ENCODE assay signal across 12 mouse cellular contexts in the genomic region with DNA sequence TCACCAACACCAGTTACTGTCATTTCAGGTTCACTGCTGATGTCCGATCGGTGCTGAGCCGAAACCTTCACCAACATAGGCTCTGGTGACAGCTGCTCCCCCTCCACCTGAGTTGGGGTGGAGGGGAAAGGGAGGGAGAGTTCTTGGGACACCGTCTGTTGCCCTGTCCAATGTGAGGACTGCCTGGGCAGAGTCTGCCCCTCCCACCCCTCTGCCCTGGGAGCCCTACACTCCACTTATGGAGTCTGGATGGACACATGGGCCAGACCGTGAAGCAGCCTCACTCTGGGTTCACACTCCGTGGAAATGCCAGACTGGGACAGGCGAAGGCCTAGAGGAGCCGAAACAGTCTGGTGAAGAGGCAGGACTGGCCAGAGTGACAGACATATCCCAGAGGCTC. TPM values are rescaled to one million over a fixed set of nuclear protein-coding genes. Genes with fewer than 3 reads are reported as not detected.
A peak's percentile ranks its signal among the peaks of the same experiment; 100 is the strongest.
DNase-seq lines count a peak whose midpoint lies in the region; ATAC-seq and TF ChIP-seq lines count a peak whose summit lies in the region.
"Had no signal": no experiment of that assay in that cellular context is flagged by ENCODE, and none has a peak within 500 bp of the region (broad histone marks: within the 10 kb centered on the region; RNA-seq: fewer than 3 reads in every experiment).

No protein-coding gene starts in this region.

- H3K27me3 ChIP-seq in forebrain, embryonic 13.5 days, result no peaks in the 10 kb centered on the region
- no peaks in the 10 kb centered on the region for H3K27me3 ChIP-seq in forebrain, embryonic 11.5 days (ENCODE audit: control insufficient read depth, insufficient read depth, low read length)
- H3K27me3 ChIP-seq in kidney, postnatal 0 days (ENCODE audit: insufficient read depth, low read length), result no peaks in the 10 kb centered on the region
- no peaks in the 10 kb centered on the region for H3K27me3 ChIP-seq in liver, embryonic 11.5 days (replicated peaks; ENCODE audit: control insufficient read depth, insufficient read depth, low read length)

- no peak for TF ChIP-seq CTCF in kidney, postnatal 0 days (IDR thresholded peaks at IDR 0.05; ENCODE audit: low read depth)

- peak overlapping the region; percentile 94; the same call in 1 of the 2 replicates for H3K27ac ChIP-seq in forebrain, embryonic 13.5 days
- H3K27ac ChIP-seq in forebrain, embryonic 11.5 days (ENCODE audit: low read depth, low read length), result no peak overlapping the region
- peak overlapping the region; percentile 84; the same call in 1 of the 2 replicates for H3K27ac ChIP-seq in kidney, postnatal 0 days
- H3K27ac ChIP-seq in brown adipose tissue, adult 24 weeks (replicated peaks; ENCODE audit: low read depth, low read length), result peak overlapping the region; percentile 26; the same call in 1 of the 2 replicates
- peak overlapping the region; percentile 88; the same call in 1 of the 2 replicates for H3K27ac ChIP-seq in liver, embryonic 11.5 days (ENCODE audit: low read depth, low read length)

- peaks cover 23% of the 10 kb centered on the region for H3K4me1 ChIP-seq in forebrain, embryonic 13.5 days
- H3K4me1 ChIP-seq in forebrain, embryonic 11.5 days (replicated peaks; ENCODE audit: control insufficient read depth, insufficient read depth, low read length), result peaks cover 5% of the 10 kb centered on the region; the same call in 1 of the 2 replicates
- H3K4me1 ChIP-seq in kidney, postnatal 0 days (replicated peaks; ENCODE audit: insufficient read depth, low read length), result peaks cover 7% of the 10 kb centered on the region
- H3K4me1 ChIP-seq in brown adipose tissue, adult 24 weeks (ENCODE audit: control insufficient read depth, insufficient read depth, insufficient read length, low read length), result peaks cover 6% of the 10 kb centered on the region
- peaks cover 13% of the 10 kb centered on the region; the same call in 1 of the 2 replicates for H3K4me1 ChIP-seq in liver, embryonic 11.5 days (replicated peaks; ENCODE audit: control insufficient read depth, insufficient read depth, low read length)

- 0 out of 2 replicates have a peak overlapping the region, but pooled peaks have one; percentile 8 for H3K9ac ChIP-seq in forebrain, embryonic 13.5 days
- H3K9ac ChIP-seq in forebrain, embryonic 11.5 days (ENCODE audit: low read length), result no peak overlapping the region
- no peak overlapping the region for H3K9ac ChIP-seq in kidney, postnatal 0 days (ENCODE audit: low read depth, low read length)
- no peak overlapping the region for H3K9ac ChIP-seq in liver, embryonic 11.5 days (ENCODE audit: low read depth, low read length)

- H3K4me2 ChIP-seq in forebrain, embryonic 13.5 days, result no peak overlapping the region
- no peak overlapping the region for H3K4me2 ChIP-seq in forebrain, embryonic 11.5 days (ENCODE audit: low read depth, low read length, severe bottlenecking)
- H3K4me2 ChIP-seq in kidney, postnatal 0 days (ENCODE audit: low read length), result no peak overlapping the region
- H3K4me2 ChIP-seq in liver, embryonic 11.5 days, result no peak overlapping the region

- no peak for ATAC-seq in forebrain, embryonic 13.5 days
- ATAC-seq in forebrain, embryonic 11.5 days (replicated peaks; ENCODE audit: low FRiP score), result no peak
- no peak for ATAC-seq in kidney, postnatal 0 days (replicated peaks; ENCODE audit: low FRiP score, low read depth)
- ATAC-seq in liver, embryonic 11.5 days (replicated peaks; ENCODE audit: low FRiP score), result no peak
- ATAC-seq: activated CD4-positive, CD25-positive, alpha-beta regulatory T cell, adult 4 months had no signal

- intact Hi-C loops in left cerebral cortex, postnatal 25 days (cut with DNase I), result loop anchor here (1.0 kb wide), 1 partner anchor 10 kb away; no protein-coding TSS in a partner anchor

- WGBS in forebrain, embryonic 13.5 days, result 90% methylated on average over 8 of the region's 8 CpGs
- WGBS in forebrain, embryonic 11.5 days, result 87% methylated on average over 8 of the region's 8 CpGs
- WGBS in kidney, postnatal 0 days, result 83% methylated on average over 8 of the region's 8 CpGs
- 90% methylated on average over 8 of the region's 8 CpGs for WGBS in liver, embryonic 11.5 days

- H3K4me3 ChIP-seq in forebrain, embryonic 13.5 days, result no peak overlapping the region
- H3K4me3 ChIP-seq in forebrain, embryonic 11.5 days (ENCODE audit: low read depth, low read length), result no peak overlapping the region
- no peak overlapping the region for H3K4me3 ChIP-seq in kidney, postnatal 0 days (replicated peaks; ENCODE audit: low read depth, low read length)
- no peak overlapping the region for H3K4me3 ChIP-seq in brown adipose tissue, adult 24 weeks (ENCODE audit: insufficient read depth, low read depth, low read length)
- H3K4me3 ChIP-seq in liver, embryonic 11.5 days (ENCODE audit: low read depth, low read length), result no peak overlapping the region

- peaks cover 67% of the 10 kb centered on the region for H3K36me3 ChIP-seq in forebrain, embryonic 13.5 days (ENCODE audit: poor library complexity, severe bottlenecking)
- H3K36me3 ChIP-seq in forebrain, embryonic 11.5 days (ENCODE audit: control insufficient read depth, insufficient read depth, low read length), result peaks cover 12% of the 10 kb centered on the region; the same call in 1 of the 2 replicates
- H3K36me3 ChIP-seq in kidney, postnatal 0 days (ENCODE audit: insufficient read depth, low read length), result peaks cover 58% of the 10 kb centered on the region
- H3K36me3 ChIP-seq in liver, embryonic 11.5 days (ENCODE audit: control insufficient read depth, insufficient read depth, low read length), result peaks cover 39% of the 10 kb centered on the region

- H3K9me3 ChIP-seq in forebrain, embryonic 13.5 days (replicated peaks), result no peaks in the 10 kb centered on the region
- no peaks in the 10 kb centered on the region for H3K9me3 ChIP-seq in forebrain, embryonic 11.5 days (ENCODE audit: control insufficient read depth, low read length)
- no peaks in the 10 kb centered on the region for H3K9me3 ChIP-seq in kidney, postnatal 0 days (replicated peaks; ENCODE audit: low read length)
- no peaks in the 10 kb centered on the region for H3K9me3 ChIP-seq in liver, embryonic 11.5 days (ENCODE audit: control insufficient read depth, low read length)

- DNase-seq in forebrain, embryonic 11.5 days (ENCODE audit: low spot score), result no peak
- no peak for DNase-seq in kidney, postnatal 0 days (ENCODE audit: low spot score)
- no peak for DNase-seq in kidney, postnatal 4 days
- DNase-seq in liver, embryonic 11.5 days (ENCODE audit: low spot score), result no peak
- no peak for DNase-seq in left cerebral cortex, postnatal 25 days (ENCODE audit: low spot score in 2 of 2)
- DNase-seq in natural killer cell, adult 2 months (ENCODE audit: low spot score in 2 of 2), result no peak
- DNase-seq: cerebellum, adult 2 months; midbrain, embryonic 14.5 days; retina, postnatal 1 day had no signal

RNA-seq across cellular contexts. Expression of a gene that starts 1.0 kb away (rescaled TPM):
- polyA plus RNA-seq in forebrain, embryonic 13.5 days (2015; fragmentation: Nextera tagmentation; extraction: Ambion mirVana), result 598 and 670 TPM in 2 replicates
- 472 and 477 TPM in 2 replicates for polyA plus RNA-seq in forebrain, embryonic 11.5 days (2014; fragmentation: Nextera tagmentation; extraction: Ambion mirVana)
- 626 TPM in 2 replicates for polyA plus RNA-seq in kidney, postnatal 0 days (2015; fragmentation: Nextera tagmentation; extraction: Ambion mirVana)
- 576 and 663 TPM in 2 replicates for polyA plus RNA-seq in brown adipose tissue, adult 24 weeks (2012; ENCODE audit: insufficient read depth, insufficient read length, missing spikeins)
- polyA plus RNA-seq in liver, embryonic 11.5 days (2014; fragmentation: Nextera tagmentation; extraction: Ambion mirVana), result 302 and 311 TPM in 2 replicates
- total RNA-seq in left cerebral cortex, postnatal 25 days (2021), result 100 to 1,000 TPM; 217 to 218 TPM

RNA-seq across cellular contexts. Expression of a gene that starts 5.6 kb away (rescaled TPM):
- polyA plus RNA-seq in forebrain, embryonic 13.5 days (2015; fragmentation: Nextera tagmentation; extraction: Ambion mirVana), result 78.5 and 79.9 TPM in 2 replicates
- polyA plus RNA-seq in forebrain, embryonic 11.5 days (2014; fragmentation: Nextera tagmentation; extraction: Ambion mirVana), result 61.4 and 63.0 TPM in 2 replicates
- 61.9 and 62.6 TPM in 2 replicates for polyA plus RNA-seq in kidney, postnatal 0 days (2015; fragmentation: Nextera tagmentation; extraction: Ambion mirVana)
- 24.2 and 26.4 TPM in 2 replicates for polyA plus RNA-seq in brown adipose tissue, adult 24 weeks (2012; ENCODE audit: insufficient read depth, insufficient read length, missing spikeins)
- polyA plus RNA-seq in liver, embryonic 11.5 days (2014; fragmentation: Nextera tagmentation; extraction: Ambion mirVana), result 33.2 and 36.6 TPM in 2 replicates
- total RNA-seq in left cerebral cortex, postnatal 25 days (2021), result 10 to 100 TPM; 44.6 to 47.5 TPM

RNA-seq across cellular contexts. Expression of a gene that starts 7.6 kb away (rescaled TPM):
- 157 and 164 TPM in 2 replicates for polyA plus RNA-seq in forebrain, embryonic 13.5 days (2015; fragmentation: Nextera tagmentation; extraction: Ambion mirVana)
- 144 and 156 TPM in 2 replicates for polyA plus RNA-seq in forebrain, embryonic 11.5 days (2014; fragmentation: Nextera tagmentation; extraction: Ambion mirVana)
- 97.3 and 97.9 TPM in 2 replicates for polyA plus RNA-seq in kidney, postnatal 0 days (2015; fragmentation: Nextera tagmentation; extraction: Ambion mirVana)
- polyA plus RNA-seq in brown adipose tissue, adult 24 weeks (2012; ENCODE audit: insufficient read depth, insufficient read length, missing spikeins), result 66.7 and 78.0 TPM in 2 replicates
- polyA plus RNA-seq in liver, embryonic 11.5 days (2014; fragmentation: Nextera tagmentation; extraction: Ambion mirVana), result 131 and 146 TPM in 2 replicates
- 100 to 1,000 TPM; 106 to 109 TPM for total RNA-seq in left cerebral cortex, postnatal 25 days (2021)

RNA-seq across cellular contexts. Expression of a gene that starts 9.0 kb away (rescaled TPM):
- 21.1 and 24.3 TPM in 2 replicates for polyA plus RNA-seq in forebrain, embryonic 13.5 days (2015; fragmentation: Nextera tagmentation; extraction: Ambion mirVana)
- polyA plus RNA-seq in forebrain, embryonic 11.5 days (2014; fragmentation: Nextera tagmentation; extraction: Ambion mirVana), result 20.4 and 28.0 TPM in 2 replicates
- 28.3 and 29.1 TPM in 2 replicates for polyA plus RNA-seq in kidney, postnatal 0 days (2015; fragmentation: Nextera tagmentation; extraction: Ambion mirVana)
- polyA plus RNA-seq in brown adipose tissue, adult 24 weeks (2012; ENCODE audit: insufficient read depth, insufficient read length, missing spikeins), result 82.4 and 122 TPM in 2 replicates
- 20.8 and 24.0 TPM in 2 replicates for polyA plus RNA-seq in liver, embryonic 11.5 days (2014; fragmentation: Nextera tagmentation; extraction: Ambion mirVana)
- total RNA-seq in left cerebral cortex, postnatal 25 days (2021), result 100 to 1,000 TPM; 117 to 129 TPM

RNA-seq across cellular contexts. Expression of a gene that starts 10.4 kb away (rescaled TPM):
- polyA plus RNA-seq in forebrain, embryonic 13.5 days (2015; fragmentation: Nextera tagmentation; extraction: Ambion mirVana), result 31.8 and 35.4 TPM in 2 replicates
- 43.9 and 47.6 TPM in 2 replicates for polyA plus RNA-seq in forebrain, embryonic 11.5 days (2014; fragmentation: Nextera tagmentation; extraction: Ambion mirVana)
- polyA plus RNA-seq in kidney, postnatal 0 days (2015; fragmentation: Nextera tagmentation; extraction: Ambion mirVana), result 25.8 and 27.1 TPM in 2 replicates
- polyA plus RNA-seq in brown adipose tissue, adult 24 weeks (2012; ENCODE audit: insufficient read depth, insufficient read length, missing spikeins), result 2.6 and 4.9 TPM in 2 replicates
- polyA plus RNA-seq in liver, embryonic 11.5 days (2014; fragmentation: Nextera tagmentation; extraction: Ambion mirVana), result 22.1 and 23.3 TPM in 2 replicates
- total RNA-seq in left cerebral cortex, postnatal 25 days (2021), result 10 to 100 TPM; 26.1 to 32.2 TPM
